Mouse (Mus musculus) inflammation-experienced regulatory T-cells, adult 6 months (primary cell): ENCODE results near the gene Gm8068. TPM values are rescaled to one million over a fixed set of nuclear protein-coding genes. Genes with fewer than 3 reads are reported as not detected.
"Not testable (repeated sequence)": the region's sequence is repeated elsewhere in the genome, so short reads cannot be mapped to it uniquely, and the experiment has no call there.

Experiments
- ATAC-seq: one replicate; pipeline ENCODE4 v1.8.0; 2017
- polyA plus RNA-seq, 3 experiments: library from polyadenylated mRNA; unstranded; fragments of 100-300 nt; shearing (Covaris generic); gene quantifications; one replicate each; pipeline ENCODE4 v1.2.1; 2017

The Gm8068 gene
- not detected for polyA plus RNA-seq

- ATAC-seq: not testable (repeated sequence)
These were observed at the start of gene Gm8068 for GRCm38 (mm10) chr14:41701785-41702184. Gm8068 (minus strand) TSS chr14:41701885.

DNA sequence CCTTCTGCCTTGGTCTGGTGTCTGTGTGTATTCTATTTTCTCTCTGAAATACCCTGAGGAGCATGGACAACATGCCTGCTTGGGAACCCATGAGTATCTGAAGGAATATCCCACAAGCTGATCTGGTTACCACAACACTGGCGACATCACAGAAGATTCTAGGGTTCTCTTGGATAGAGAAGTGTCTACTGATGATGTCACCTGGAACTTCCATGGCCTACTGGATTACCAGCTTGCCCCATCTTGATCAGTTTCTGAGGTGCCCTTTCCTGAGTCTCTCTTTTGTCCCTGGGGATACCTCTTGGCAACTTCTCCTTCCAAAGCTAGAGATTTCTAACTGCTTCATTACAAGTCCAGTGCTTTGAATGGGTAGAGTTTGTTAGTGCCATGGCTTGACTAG lies 48.8 kb upstream of the Gm8068 start, which contains the start of gene Gm7929:
TSS of gene Gm7929 (minus strand) at position 101 of the 400 bp plus-strand sequence.
- ATAC-seq: not testable (repeated sequence)

GRCm38 (mm10) chr14:41723437-41723836 lies 21.8 kb upstream of the Gm8068 start:
- ATAC-seq: not testable (repeated sequence)

- ATAC-seq: not testable (repeated sequence)
These were observed 15.5 kb upstream of the Gm8068 start for GRCm38 (mm10) chr14:41717180-41717579.

GRCm38 (mm10) chr14:41648176-41648575 lies 53.5 kb downstream of the Gm8068 start:
- ATAC-seq: not testable (repeated sequence)

Other genes starting within 250 kb of the Gm8068 start
- not detected for gene Gm7954, start 248.4 kb downstream of the Gm8068 start, polyA plus RNA-seq
- not detected for gene Gm3486, start 212.4 kb downstream of the Gm8068 start, polyA plus RNA-seq
- not detected for gene Gm7970, start 146.3 kb downstream of the Gm8068 start, polyA plus RNA-seq
- gene 1700049E17Rik2, start 128.7 kb downstream of the Gm8068 start, polyA plus RNA-seq: not detected
- not detected for gene Gm3072, start 77.3 kb downstream of the Gm8068 start, polyA plus RNA-seq
- gene Gm3676, start 55.4 kb downstream of the Gm8068 start, polyA plus RNA-seq: not detected
- gene Gm7929, start 48.7 kb upstream of the Gm8068 start, polyA plus RNA-seq: not detected
- not detected for gene Gm47189, start 70.6 kb upstream of the Gm8068 start, polyA plus RNA-seq
- not detected for gene Gm7980, start 205.4 kb upstream of the Gm8068 start, polyA plus RNA-seq
- gene 1700049E17Rik1, start 223.1 kb upstream of the Gm8068 start, polyA plus RNA-seq: not detected
- not detected for gene 1700024B05Rik, start 242.1 kb upstream of the Gm8068 start, polyA plus RNA-seq